Mouse (Mus musculus): ENCODE results near the gene Map4k4. TPM values are rescaled to one million over a fixed set of nuclear protein-coding genes. Genes with fewer than 3 reads are reported as not detected.

Map4k4 gene
- polyA plus RNA-seq, 1 experiment: 0.01 TPM

- no peak for TF ChIP-seq GATA1 (IDR thresholded peaks at IDR 0.05; ENCODE audit: low read length)
Observed at GRCm38 (mm10) chr1:39982727-39983487, 82.2 kb downstream of the Map4k4 start.

- TF ChIP-seq GATA1 (IDR thresholded peaks at IDR 0.05; ENCODE audit: low read length): no peak
Observed at GRCm38 (mm10) chr1:39984331-39984730, 83.6 kb downstream of the Map4k4 start.

GRCm38 (mm10) chr1:39986820-39987219 is 86.1 kb downstream of the Map4k4 start:
- TF ChIP-seq GATA1 (IDR thresholded peaks at IDR 0.05; ENCODE audit: low read length): no peak

- TF ChIP-seq GATA1 (IDR thresholded peaks at IDR 0.05; ENCODE audit: low read length): no peak
Observed at GRCm38 (mm10) chr1:39988841-39989240, 88.1 kb downstream of the Map4k4 start.

GRCm38 (mm10) chr1:39990041-39990440 is 89.3 kb downstream of the Map4k4 start:
- TF ChIP-seq GATA1 (IDR thresholded peaks at IDR 0.05; ENCODE audit: low read length): no peak

- no peak for TF ChIP-seq GATA1 (IDR thresholded peaks at IDR 0.05; ENCODE audit: low read length)
Observed at GRCm38 (mm10) chr1:39993921-39994320, 93.2 kb downstream of the Map4k4 start.

GRCm38 (mm10) chr1:39995593-39995992 is 94.9 kb downstream of the Map4k4 start:
- no peak for TF ChIP-seq GATA1 (IDR thresholded peaks at IDR 0.05; ENCODE audit: low read length)

- TF ChIP-seq GATA1 (IDR thresholded peaks at IDR 0.05; ENCODE audit: low read length): no peak
Observed at GRCm38 (mm10) chr1:40000476-40000875, 99.8 kb downstream of the Map4k4 start.

- no peak for TF ChIP-seq GATA1 (IDR thresholded peaks at IDR 0.05; ENCODE audit: low read length)
Observed at GRCm38 (mm10) chr1:40000899-40001298, 100.2 kb downstream of the Map4k4 start.

GRCm38 (mm10) chr1:40002129-40002727 is 101.5 kb downstream of the Map4k4 start:
- TF ChIP-seq GATA1 (IDR thresholded peaks at IDR 0.05; ENCODE audit: low read length): no peak

GRCm38 (mm10) chr1:40006043-40006651 is 105.4 kb downstream of the Map4k4 start:
- no peak for TF ChIP-seq GATA1 (IDR thresholded peaks at IDR 0.05; ENCODE audit: low read length)

GRCm38 (mm10) chr1:40007962-40008471 is 107.3 kb downstream of the Map4k4 start:
- no peak for TF ChIP-seq GATA1 (IDR thresholded peaks at IDR 0.05; ENCODE audit: low read length)

- no peak for TF ChIP-seq GATA1 (IDR thresholded peaks at IDR 0.05; ENCODE audit: low read length)
Observed at GRCm38 (mm10) chr1:40012696-40013095, 112.0 kb downstream of the Map4k4 start.

- TF ChIP-seq GATA1 (IDR thresholded peaks at IDR 0.05; ENCODE audit: low read length): no peak
Observed at GRCm38 (mm10) chr1:40015066-40015678, 114.5 kb downstream of the Map4k4 start.

GRCm38 (mm10) chr1:40021617-40022016 is 120.9 kb downstream of the Map4k4 start:
- TF ChIP-seq GATA1 (IDR thresholded peaks at IDR 0.05; ENCODE audit: low read length): no peak
